Mouse (Mus musculus) limb, embryonic 14.5 days (tissue): Measurements from ENCODE around the gene Vdr. TPM values are rescaled to one million over a fixed set of nuclear protein-coding genes. Genes with fewer than 3 reads are reported as not detected.
A peak's percentile ranks its signal among the peaks of the same experiment; 100 is the strongest.

ENCODE experiments used
- ATAC-seq: fragments of 200-750 bp; cut with Nextera tagmentation; 2 replicates; pipeline ENCODE4 v1.8.0; 2017; ENCODE audit warnings: low read depth, moderate number of reproducible peaks, moderate TSS enrichment; ENCODE audit not compliant: low FRiP score
- DNase-seq: peaks from one replicate; pipeline ENCODE4 v3.0.0-alpha.2; 2015; ENCODE audit warnings: low spot score
- H3K27ac ChIP-seq: fragments of 300-500 bp; sonication (generic); replicated peaks from 2 replicates; pipeline ENCODE4 v1.5.1; 2014; ENCODE audit warnings: low read depth, mild to moderate bottlenecking, low read length, moderate library complexity, mixed read lengths
- H3K27me3 ChIP-seq: fragments of 300-500 bp; sonication (generic); 2 replicates; pipeline ENCODE4 v1.6.1; 2014; ENCODE audit warnings: low read length, mixed read lengths; ENCODE audit not compliant: control insufficient read depth, insufficient read depth
- H3K36me3 ChIP-seq: fragments of 300-500 bp; sonication (generic); 2 replicates; pipeline ENCODE4 v1.6.1; 2014; ENCODE audit warnings: mild to moderate bottlenecking, low read length, moderate library complexity, mixed read lengths; ENCODE audit not compliant: control insufficient read depth, insufficient read depth
- H3K4me1 ChIP-seq: fragments of 300-500 bp; sonication (generic); 2 replicates; pipeline ENCODE4 v1.6.1; 2014; ENCODE audit warnings: antibody characterized with exemption, low read length, mixed read lengths; ENCODE audit not compliant: control insufficient read depth, insufficient read depth
- H3K4me2 ChIP-seq: fragments of 300-500 bp; sonication (generic); replicated peaks from 2 replicates; pipeline ENCODE4 v1.6.1; 2014; ENCODE audit warnings: low read depth, mild to moderate bottlenecking, low read length, moderate library complexity; ENCODE audit not compliant: severe bottlenecking
- H3K4me3 ChIP-seq: fragments of 300-500 bp; sonication (generic); replicated peaks from 2 replicates; pipeline ENCODE4 v1.5.1; 2014; ENCODE audit warnings: low read length
- H3K9ac ChIP-seq: fragments of 300-500 bp; sonication (generic); 2 replicates; pipeline ENCODE4 v1.6.1; 2014; ENCODE audit warnings: mild to moderate bottlenecking, low read depth, low read length, moderate library complexity; ENCODE audit not compliant: severe bottlenecking
- H3K9me3 ChIP-seq: fragments of 300-500 bp; sonication (generic); 2 replicates; pipeline ENCODE4 v1.6.1; 2016; ENCODE audit warnings: low read length; ENCODE audit not compliant: control insufficient read depth
- POLR2A ChIP-seq: fragments of 200-500 bp; IDR thresholded peaks from 2 replicates; pipeline ENCODE4 v1.8.0; 2012; ENCODE audit warnings: inconsistent platforms, mild to moderate bottlenecking, moderate library complexity, borderline replicate concordance; ENCODE audit not compliant: insufficient read depth, insufficient read length; ENCODE audit errors: extremely low read depth
- WGBS: fragments of 180-500 bp; shearing (Covaris S2); extraction: QIAGEN DNeasy Blood & Tissue Kit; methylation state at CpG from one replicate; pipeline ENCODE4 v1.1.7; 2014; 5-methylcytosine and 5-hydroxymethylcytosine counted together
- polyA plus RNA-seq, 2 experiments: library from polyadenylated mRNA; depleted of rRNA in 1 of 2; stranded (reverse) in 1 of 2; unstranded in 1 of 2; fragments of >200 nt; fragmentation: Nextera tagmentation in 1 of 2; extraction: Ambion mirVana in 1 of 2; gene quantifications; 2 replicates each; pipeline versions ENCODE4 v1.2.1 to v1.2.3; 2012 to 2014

Vdr gene
- polyA plus RNA-seq, 2 experiments = 2.0 to 3.4 TPM

GRCm38 (mm10) chr15:97821983-97822363 lies 88.5 kb downstream of the Vdr start:
- WGBS = 59% methylated on average over 6 of the region's 6 CpGs
- peaks cover 11% of the 10 kb centered on the region; the same call in 1 of the 2 replicates for H3K36me3 ChIP-seq
- H3K9me3 ChIP-seq = no peaks in the 10 kb centered on the region
- H3K4me3 ChIP-seq = no peak overlapping the region
- ATAC-seq (no peak), DNase-seq (no peak)
- 0 out of 2 replicates have a peak overlapping the region, but pooled peaks have one; percentile 14 for H3K9ac ChIP-seq
- H3K27ac ChIP-seq = peak overlapping the region; percentile 52; the same call in 1 of the 2 replicates
- H3K4me1 ChIP-seq = peaks cover 61% of the 10 kb centered on the region
- no peak for TF ChIP-seq POLR2A
- H3K4me2 ChIP-seq = no peak overlapping the region
- H3K27me3 ChIP-seq = no peaks in the 10 kb centered on the region

GRCm38 (mm10) chr15:97821321-97821982 lies 89.0 kb downstream of the Vdr start:
- 39% methylated on average over 10 of the region's 10 CpGs for WGBS

GRCm38 (mm10) chr15:97819937-97820336 lies 90.5 kb downstream of the Vdr start:
- 87% methylated on average over 9 of the region's 9 CpGs for WGBS
- no peak overlapping the region for H3K9ac ChIP-seq
- H3K27ac ChIP-seq = no peak overlapping the region
- peaks cover 11% of the 10 kb centered on the region; the same call in 1 of the 2 replicates for H3K36me3 ChIP-seq
- H3K4me2 ChIP-seq = no peak overlapping the region
- H3K4me1 ChIP-seq = peaks cover 43% of the 10 kb centered on the region
- ATAC-seq = no peak
- H3K4me3 ChIP-seq = no peak overlapping the region
- H3K27me3 ChIP-seq = no peaks in the 10 kb centered on the region
- no peaks in the 10 kb centered on the region for H3K9me3 ChIP-seq
- TF ChIP-seq POLR2A = no peak
- no peak for DNase-seq

More at GRCm38 (mm10) chr15:97821321-97821982, 89.0 kb downstream of the Vdr start:
- Histone ChIP-seq H3K9me3 (no peaks in the 10 kb centered on the region), H3K4me2 (no peak overlapping the region), H3K27ac (peak overlapping the region; percentile 52; the same call in 1 of the 2 replicates), H3K36me3 (peaks cover 11% of the 10 kb centered on the region; the same call in 1 of the 2 replicates), H3K4me1 (peaks cover 58% of the 10 kb centered on the region), H3K4me3 (no peak overlapping the region), H3K9ac (no peak overlapping the region; the same call in 1 of the 2 replicates), H3K27me3 (no peaks in the 10 kb centered on the region)
- TF ChIP-seq POLR2A = no peak
- no peak for DNase-seq
- peak; percentile 9; the same call in 1 of the 2 replicates for ATAC-seq

- H3K27ac ChIP-seq = no peak overlapping the region
- 92% methylated on average over 17 of the region's 17 CpGs for WGBS
- peaks cover 38% of the 10 kb centered on the region for H3K4me1 ChIP-seq
- ATAC-seq (no peak), DNase-seq (no peak)
- no peak overlapping the region for H3K4me3 ChIP-seq
- H3K4me2 ChIP-seq = no peak overlapping the region
- no peak overlapping the region for H3K9ac ChIP-seq
- no peaks in the 10 kb centered on the region for H3K9me3 ChIP-seq
- no peaks in the 10 kb centered on the region for H3K27me3 ChIP-seq
- no peak for TF ChIP-seq POLR2A
- H3K36me3 ChIP-seq = 0 out of 2 replicates have a peak, but pooled peaks cover 6% of the 10 kb centered on the region
These were observed 94.0 kb downstream of the Vdr start for GRCm38 (mm10) chr15:97816199-97816994.

- Histone ChIP-seq H3K9ac (0 out of 2 replicates have a peak overlapping the region, but pooled peaks have one; percentile 12), H3K4me2 (no peak overlapping the region), H3K36me3 (peaks cover 9% of the 10 kb centered on the region), H3K27me3 (no peaks in the 10 kb centered on the region), H3K27ac (no peak overlapping the region), H3K9me3 (no peaks in the 10 kb centered on the region), H3K4me3 (no peak overlapping the region), H3K4me1 (peaks cover 28% of the 10 kb centered on the region)
- WGBS = 95% methylated on average over 4 of the region's 4 CpGs
- TF ChIP-seq POLR2A = no peak
- no peak for DNase-seq
- ATAC-seq = no peak
These were observed 95.2 kb downstream of the Vdr start for GRCm38 (mm10) chr15:97815254-97815653.
